In the genomic region with DNA sequence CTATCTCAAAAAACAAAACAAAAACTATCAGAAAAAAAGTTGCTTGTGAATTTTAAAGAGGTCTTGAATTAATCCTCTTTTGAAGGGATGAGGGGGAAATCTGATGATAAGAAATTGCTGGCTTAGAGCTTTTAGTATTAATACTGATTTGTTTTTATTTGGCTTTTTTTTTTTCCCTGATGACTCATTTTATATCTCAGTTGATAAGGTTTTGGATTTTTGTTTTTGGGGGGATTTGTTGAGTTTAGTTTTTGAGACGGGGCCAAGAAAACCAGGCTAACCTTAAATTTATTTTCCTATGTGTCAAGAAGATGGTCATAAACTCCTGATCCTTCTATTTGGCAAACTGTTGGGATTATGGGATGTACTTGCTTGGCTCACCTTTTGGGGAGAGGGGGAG, we compare ENCODE assay signal across 10 mouse cellular contexts. TPM values are rescaled to one million over a fixed set of nuclear protein-coding genes. Genes with fewer than 3 reads are reported as not detected.
A peak's percentile ranks its signal among the peaks of the same experiment; 100 is the strongest.
DNase-seq lines count a peak whose midpoint lies in the region; ATAC-seq and TF ChIP-seq lines count a peak whose summit lies in the region.
"Had no signal": no experiment of that assay in that cellular context is flagged by ENCODE, and none has a peak within 500 bp of the region (broad histone marks: within the 10 kb centered on the region; RNA-seq: fewer than 3 reads in every experiment).

No protein-coding gene starts in this region.

- no peak for TF ChIP-seq CTCF in kidney, adult 2 months (conservative IDR thresholded peaks at IDR 0.05; ENCODE audit: insufficient read depth, insufficient read length, low read depth, low read length)
- TF ChIP-seq CTCF in bone marrow macrophage, adult 2 months (IDR thresholded peaks at IDR 0.05; ENCODE audit: low read depth, low read length): no peak

- 83% methylated on average over 1 of the region's 1 CpGs for WGBS in kidney, adult 2 months
- 100% methylated on average over 1 of the region's 1 CpGs for WGBS in hindbrain, embryonic 13.5 days
- 93% methylated on average over 1 of the region's 1 CpGs for WGBS in midbrain, embryonic 11.5 days

- intact Hi-C loops in left cerebral cortex, postnatal 25 days (cut with DNase I): loop anchor here (5.0 kb wide), 1 partner anchor 108 kb away; no protein-coding TSS in a partner anchor

- DNase-seq in kidney, adult 2 months: no peak
- no peak for DNase-seq in kidney, postnatal 10 days
- peak; percentile 65 for DNase-seq in midbrain, embryonic 11.5 days (ENCODE audit: low spot score, missing footprints)
- no peak for DNase-seq in T-cell, adult 2 months (ENCODE audit: low spot score)
- no peak for DNase-seq in left cerebral cortex, adult 11 months (ENCODE audit: low spot score)
- no peak for DNase-seq in left cerebral cortex, postnatal 25 days (ENCODE audit: low spot score in 2 of 2)

- H3K4me2 ChIP-seq in hindbrain, embryonic 13.5 days: peak overlapping the region; percentile 72
- H3K4me2 ChIP-seq in midbrain, embryonic 11.5 days: peak overlapping the region; percentile 89

- ATAC-seq in hindbrain, embryonic 13.5 days (ENCODE audit: low FRiP score): no peak
- ATAC-seq in midbrain, embryonic 11.5 days (ENCODE audit: low FRiP score): no peak

- no peaks in the 10 kb centered on the region for H3K9me3 ChIP-seq in hindbrain, embryonic 13.5 days
- no peaks in the 10 kb centered on the region for H3K9me3 ChIP-seq in midbrain, embryonic 11.5 days (ENCODE audit: control insufficient read depth, low read length)

- H3K27ac ChIP-seq in kidney, adult 2 months (ENCODE audit: insufficient read depth, low read depth, low read length): peak overlapping the region; percentile 38; the same call in 1 of the 2 replicates
- no peak overlapping the region for H3K27ac ChIP-seq in bone marrow macrophage, adult 2 months (ENCODE audit: insufficient read depth, low read depth, low read length)
- H3K27ac ChIP-seq in hindbrain, embryonic 13.5 days: no peak overlapping the region
- H3K27ac ChIP-seq in midbrain, embryonic 11.5 days (ENCODE audit: low read depth, low read length): no peak overlapping the region

- peaks cover 23% of the 10 kb centered on the region for H3K4me1 ChIP-seq in kidney, adult 2 months (ENCODE audit: control insufficient read depth, insufficient read depth, low read length)
- peaks cover 16% of the 10 kb centered on the region for H3K4me1 ChIP-seq in bone marrow macrophage, adult 2 months (ENCODE audit: control insufficient read depth, insufficient read depth, low read length)
- H3K4me1 ChIP-seq in hindbrain, embryonic 13.5 days (replicated peaks): peaks cover 26% of the 10 kb centered on the region
- H3K4me1 ChIP-seq in midbrain, embryonic 11.5 days (ENCODE audit: control insufficient read depth, insufficient read depth, low read length): peaks cover 17% of the 10 kb centered on the region

- no peak for TF ChIP-seq POLR2A in kidney, adult 2 months (IDR thresholded peaks at IDR 0.05; ENCODE audit: low read depth, low read length)
- no peak for TF ChIP-seq POLR2A in bone marrow macrophage, adult 2 months (IDR thresholded peaks at IDR 0.05; ENCODE audit: borderline replicate concordance, low read depth, low read length)

- no peaks in the 10 kb centered on the region for H3K27me3 ChIP-seq in kidney, adult 2 months (replicated peaks; ENCODE audit: control insufficient read depth, insufficient read depth, low read length)
- H3K27me3 ChIP-seq in hindbrain, embryonic 13.5 days: no peaks in the 10 kb centered on the region
- H3K27me3 ChIP-seq in midbrain, embryonic 11.5 days (ENCODE audit: control insufficient read depth, insufficient read depth, low read length): no peaks in the 10 kb centered on the region

- peaks cover 6% of the 10 kb centered on the region for H3K36me3 ChIP-seq in kidney, adult 2 months (ENCODE audit: control insufficient read depth, insufficient read depth, low read length)
- peaks cover 18% of the 10 kb centered on the region for H3K36me3 ChIP-seq in hindbrain, embryonic 13.5 days
- H3K36me3 ChIP-seq in midbrain, embryonic 11.5 days (ENCODE audit: control insufficient read depth, insufficient read depth, low read length): peaks cover 3% of the 10 kb centered on the region; the same call in 1 of the 2 replicates

- no peak overlapping the region for H3K4me3 ChIP-seq in kidney, adult 2 months (ENCODE audit: insufficient read depth, low read depth, low read length)
- H3K4me3 ChIP-seq in bone marrow macrophage, adult 2 months (ENCODE audit: insufficient read depth, low read length): peak overlapping the region; percentile 38
- H3K4me3 ChIP-seq in hindbrain, embryonic 13.5 days: peak overlapping the region; percentile 98; the same call in 1 of the 2 replicates
- H3K4me3 ChIP-seq in midbrain, embryonic 11.5 days (ENCODE audit: low read depth, low read length): 0 out of 2 replicates have a peak overlapping the region, but pooled peaks have one; percentile 99

- peak overlapping the region; percentile 43; the same call in 1 of the 2 replicates for H3K9ac ChIP-seq in hindbrain, embryonic 13.5 days
- H3K9ac ChIP-seq in midbrain, embryonic 11.5 days (ENCODE audit: low read length): no peak overlapping the region

RNA-seq across cellular contexts. Expression of a gene that starts 2.1 kb away (rescaled TPM):
- 34.4 and 68.9 TPM in 2 replicates for polyA plus RNA-seq in kidney, adult 2 months (2012; rRNA removed)
- polyA plus RNA-seq in bone marrow macrophage, adult 2 months (2012; ENCODE audit: insufficient read depth, insufficient read length, missing spikeins): 155 and 164 TPM in 2 replicates
- polyA plus RNA-seq in hindbrain, embryonic 13.5 days (2015; fragmentation: Nextera tagmentation; extraction: Ambion mirVana): 1,097 and 1,103 TPM in 2 replicates
- 1,013 and 1,113 TPM in 2 replicates for polyA plus RNA-seq in midbrain, embryonic 11.5 days (2014; fragmentation: Nextera tagmentation; extraction: Ambion mirVana)
- total RNA-seq in left cerebral cortex, postnatal 25 days (2021): 100 to 1,000 TPM; 480 to 513 TPM

RNA-seq across cellular contexts. Expression of a gene that starts 20.1 kb away (rescaled TPM):
- not detected in 2 replicates for polyA plus RNA-seq in kidney, adult 2 months (2012; rRNA removed)
- polyA plus RNA-seq in bone marrow macrophage, adult 2 months (2012; ENCODE audit: insufficient read depth, insufficient read length, missing spikeins): not detected in 2 replicates
- not detected in 2 replicates for polyA plus RNA-seq in hindbrain, embryonic 13.5 days (2015; fragmentation: Nextera tagmentation; extraction: Ambion mirVana)
- polyA plus RNA-seq in midbrain, embryonic 11.5 days (2014; fragmentation: Nextera tagmentation; extraction: Ambion mirVana): not detected in 2 replicates
- not detected for total RNA-seq in left cerebral cortex, postnatal 25 days (2021)
- total RNA-seq: gastrocnemius, adult 18-20 months; left cerebral cortex, adult 18-20 months had no signal

RNA-seq across cellular contexts. Expression of a gene that starts 48.9 kb away (rescaled TPM):
- 2.1 and 13.2 TPM in 2 replicates for polyA plus RNA-seq in kidney, adult 2 months (2012; rRNA removed)
- polyA plus RNA-seq in bone marrow macrophage, adult 2 months (2012; ENCODE audit: insufficient read depth, insufficient read length, missing spikeins): 0.53 TPM in 1 of 2 replicates, not detected in the other
- polyA plus RNA-seq in hindbrain, embryonic 13.5 days (2015; fragmentation: Nextera tagmentation; extraction: Ambion mirVana): 3.2 and 4.7 TPM in 2 replicates
- polyA plus RNA-seq in midbrain, embryonic 11.5 days (2014; fragmentation: Nextera tagmentation; extraction: Ambion mirVana): 8.0 and 10.7 TPM in 2 replicates
- total RNA-seq in left cerebral cortex, postnatal 25 days (2021): 1 to 10 TPM; 3.5 to 4.1 TPM
